Mouse (Mus musculus) lung, embryonic 14.5 days (tissue): ENCODE data around the gene Cdh15. TPM values are rescaled to one million over a fixed set of nuclear protein-coding genes. Genes with fewer than 3 reads are reported as not detected.

ENCODE experiments used
- ATAC-seq: fragments of 200-750 bp; cut with Nextera tagmentation; 2 replicates; pipeline ENCODE4 v1.8.0; 2017; ENCODE audit warnings: mild to moderate bottlenecking, moderate TSS enrichment, moderate library complexity; ENCODE audit not compliant: insufficient read depth
- DNase-seq: peaks from one replicate; pipeline ENCODE4 v3.0.0-alpha.2; 2015
- H3K27ac ChIP-seq: fragments of 300-500 bp; sonication (generic); 2 replicates; pipeline ENCODE4 v1.5.1; 2014; ENCODE audit warnings: low read depth, mild to moderate bottlenecking, moderate library complexity
- H3K27me3 ChIP-seq: fragments of 300-500 bp; sonication (generic); 2 replicates; pipeline ENCODE4 v1.6.1; 2014; ENCODE audit warnings: low read length, control low read depth; ENCODE audit not compliant: insufficient read depth
- H3K36me3 ChIP-seq: fragments of 300-500 bp; sonication (generic); 2 replicates; pipeline ENCODE4 v1.6.1; 2014; ENCODE audit warnings: control low read depth; ENCODE audit not compliant: insufficient read depth
- H3K4me1 ChIP-seq: fragments of 300-500 bp; sonication (generic); 2 replicates; pipeline ENCODE4 v1.6.1; 2014; ENCODE audit warnings: antibody characterized with exemption, control low read depth; ENCODE audit not compliant: insufficient read depth
- H3K4me2 ChIP-seq: fragments of 300-500 bp; sonication (generic); 2 replicates; pipeline ENCODE4 v1.6.1; 2014; ENCODE audit warnings: mild to moderate bottlenecking
- H3K4me3 ChIP-seq: fragments of 300-500 bp; sonication (generic); 2 replicates; pipeline ENCODE4 v1.5.1; 2014; ENCODE audit warnings: low read depth, low read length
- H3K9ac ChIP-seq: fragments of 300-500 bp; sonication (generic); 2 replicates; pipeline ENCODE4 v1.6.1; 2014
- H3K9me3 ChIP-seq: fragments of 300-500 bp; sonication (generic); 2 replicates; pipeline ENCODE4 v1.6.1; 2016; ENCODE audit warnings: low read depth, low read length, control low read depth
- CTCF ChIP-seq: IDR thresholded peaks from 2 replicates; pipeline ENCODE4 v1.5.1; 2016; ENCODE audit warnings: antibody characterized with exemption, low read depth
- WGBS: fragments of 180-500 bp; shearing (Covaris S2); extraction: QIAGEN DNeasy Blood & Tissue Kit; methylation state at CpG from one replicate; pipeline ENCODE4 v1.1.7; 2014; 5-methylcytosine and 5-hydroxymethylcytosine counted together
- polyA plus RNA-seq: library from polyadenylated mRNA; unstranded; fragments of >200 nt; fragmentation: Nextera tagmentation; extraction: Ambion mirVana; gene quantifications from 2 replicates; pipeline ENCODE4 v1.2.1, GENCODE M21; 2014

Cdh15 gene
- polyA plus RNA-seq, 1 experiment from 2014 or later: not detected

DNA sequence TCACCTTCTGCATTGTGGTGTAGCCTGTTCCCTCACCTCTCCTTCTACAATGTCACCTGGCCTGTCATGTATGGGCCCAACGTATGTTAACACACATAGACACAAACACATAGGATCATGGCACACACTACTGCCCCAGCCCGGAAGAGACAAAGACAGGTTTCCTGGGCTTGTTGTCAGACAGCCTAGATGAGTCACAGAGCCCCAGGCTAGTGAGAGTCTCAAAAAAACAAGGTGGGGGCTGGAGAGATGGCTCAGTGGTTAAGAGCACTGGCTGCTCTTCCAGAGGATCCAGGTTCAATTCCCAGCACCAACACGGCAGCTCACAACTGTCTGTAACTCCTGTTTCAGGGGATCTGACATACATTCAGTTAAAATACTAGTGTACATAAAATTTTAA is 30.5 kb downstream of the Cdh15 start:
- H3K4me2 ChIP-seq: no peak overlapping the region
- H3K9ac ChIP-seq: no peak overlapping the region
- DNase-seq: no peak
- WGBS: 89% methylated on average over 3 of the region's 3 CpGs
- H3K4me1 ChIP-seq: no peaks in the 10 kb centered on the region
- H3K36me3 ChIP-seq: peaks cover 21% of the 10 kb centered on the region
- H3K27ac ChIP-seq: no peak overlapping the region
- no peak for ATAC-seq
- no peaks in the 10 kb centered on the region for H3K27me3 ChIP-seq
- no peak for TF ChIP-seq CTCF
- no peak overlapping the region for H3K4me3 ChIP-seq
- H3K9me3 ChIP-seq: no peaks in the 10 kb centered on the region

DNA sequence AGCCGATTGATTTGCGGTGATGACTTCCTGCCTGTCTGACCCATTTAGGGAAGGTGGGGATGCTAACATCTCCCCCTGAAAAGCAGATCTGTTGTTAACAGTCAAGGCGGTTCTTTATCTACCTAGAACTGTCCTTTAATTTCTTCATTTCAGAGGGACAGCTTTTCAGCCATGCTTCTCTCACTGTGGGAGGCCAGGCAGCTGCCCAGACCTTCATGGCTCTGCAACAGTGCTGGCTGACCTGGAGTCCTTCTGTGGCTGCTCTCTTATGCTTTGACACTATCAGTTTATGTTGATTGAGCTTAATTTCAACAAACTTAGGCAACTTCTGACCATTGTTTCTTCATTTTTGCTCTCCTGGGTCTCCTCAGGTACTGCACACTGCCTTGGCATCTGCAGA is 32.5 kb downstream of the Cdh15 start:
- H3K9me3 ChIP-seq: no peaks in the 10 kb centered on the region
- TF ChIP-seq CTCF: no peak
- DNase-seq (no peak), ATAC-seq (no peak)
- H3K27ac ChIP-seq: no peak overlapping the region
- H3K4me3 ChIP-seq: no peak overlapping the region
- no peaks in the 10 kb centered on the region for H3K27me3 ChIP-seq
- peaks cover 41% of the 10 kb centered on the region for H3K36me3 ChIP-seq
- no peak overlapping the region for H3K4me2 ChIP-seq
- H3K9ac ChIP-seq: no peak overlapping the region
- 33% methylated on average over 3 of the region's 3 CpGs for WGBS
- H3K4me1 ChIP-seq: no peaks in the 10 kb centered on the region

DNA sequence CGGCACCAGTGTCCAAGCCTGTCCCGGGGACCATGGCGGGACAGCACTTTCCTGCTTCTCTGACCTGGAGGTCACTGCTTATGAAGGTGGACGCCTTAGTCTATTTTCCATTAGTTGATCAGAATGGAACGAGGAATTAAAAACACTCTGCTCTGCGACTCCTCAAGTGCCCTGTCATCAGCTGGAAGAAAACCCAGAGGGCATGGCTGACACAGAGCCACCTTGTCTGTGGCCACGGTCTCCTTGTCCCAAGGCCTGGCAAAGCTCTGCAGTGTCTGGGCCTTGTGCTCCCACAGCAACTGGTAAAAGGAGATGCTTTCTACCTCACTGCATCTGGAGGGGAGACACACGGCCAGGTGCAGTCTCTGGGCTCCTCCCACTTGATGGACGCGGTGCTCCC is 35.9 kb downstream of the Cdh15 start:
- Histone ChIP-seq H3K4me2 (no peak overlapping the region), H3K9me3 (no peaks in the 10 kb centered on the region), H3K4me1 (no peaks in the 10 kb centered on the region), H3K27me3 (no peaks in the 10 kb centered on the region), H3K4me3 (no peak overlapping the region), H3K9ac (no peak overlapping the region), H3K27ac (no peak overlapping the region), H3K36me3 (peaks cover 73% of the 10 kb centered on the region)
- ATAC-seq (no peak), DNase-seq (no peak)
- WGBS: 82% methylated on average over 10 of the region's 10 CpGs
- no peak for TF ChIP-seq CTCF

DNA sequence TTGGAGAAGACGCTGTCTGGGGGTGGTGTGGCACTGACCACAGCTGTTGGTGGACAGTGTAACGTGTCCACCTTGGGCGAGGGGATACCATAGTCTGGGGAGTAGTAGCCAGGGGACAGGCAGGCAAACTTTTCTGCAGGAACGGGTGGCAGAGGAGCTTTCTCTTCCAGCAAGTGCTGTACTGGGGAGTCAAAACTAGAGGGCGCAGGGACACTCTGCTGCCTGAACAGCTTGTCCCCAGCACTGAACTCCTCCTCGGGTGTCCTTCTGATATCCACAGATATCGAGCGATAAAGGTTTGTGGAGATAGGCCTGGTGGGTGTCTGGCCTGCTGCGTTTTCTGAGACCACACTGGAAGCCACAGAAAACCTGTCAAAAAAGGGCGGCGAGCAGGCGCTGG is 43.7 kb downstream of the Cdh15 start:
- no peak overlapping the region for H3K4me2 ChIP-seq
- H3K4me1 ChIP-seq: no peaks in the 10 kb centered on the region
- no peak for ATAC-seq
- no peak overlapping the region for H3K4me3 ChIP-seq
- no peak overlapping the region for H3K9ac ChIP-seq
- DNase-seq: no peak
- peaks cover 97% of the 10 kb centered on the region for H3K36me3 ChIP-seq
- no peaks in the 10 kb centered on the region for H3K9me3 ChIP-seq
- WGBS: 80% methylated on average over 12 of the region's 12 CpGs
- TF ChIP-seq CTCF: no peak
- H3K27ac ChIP-seq: no peak overlapping the region
- H3K27me3 ChIP-seq: no peaks in the 10 kb centered on the region

DNA sequence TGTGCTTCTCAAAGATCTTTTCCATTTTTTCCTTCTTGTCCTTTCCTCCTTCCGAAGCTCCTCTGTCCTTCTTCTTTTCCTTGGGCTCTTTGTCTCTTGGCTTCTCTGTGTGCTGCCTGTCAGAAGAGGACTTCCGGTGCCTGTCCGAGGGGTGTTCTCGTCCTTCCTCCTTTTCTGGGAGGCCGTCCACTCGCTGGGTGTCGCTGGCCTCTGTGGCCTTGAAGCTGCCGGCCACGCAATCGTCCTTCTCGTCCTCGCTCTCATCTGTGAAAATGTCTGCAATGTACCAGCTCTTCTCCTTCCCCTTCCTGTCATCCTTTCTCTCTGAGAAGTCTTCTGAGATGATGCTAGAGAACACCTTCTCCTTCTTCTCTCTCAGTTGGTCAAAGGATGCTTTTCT is 45.7 kb downstream of the Cdh15 start:
- DNase-seq (no peak), ATAC-seq (no peak)
- Histone ChIP-seq H3K27ac (no peak overlapping the region), H3K9me3 (no peaks in the 10 kb centered on the region), H3K27me3 (no peaks in the 10 kb centered on the region), H3K4me2 (no peak overlapping the region), H3K9ac (no peak overlapping the region), H3K36me3 (peaks cover 97% of the 10 kb centered on the region), H3K4me3 (no peak overlapping the region), H3K4me1 (no peaks in the 10 kb centered on the region)
- 86% methylated on average over 12 of the region's 12 CpGs for WGBS
- no peak for TF ChIP-seq CTCF

DNA sequence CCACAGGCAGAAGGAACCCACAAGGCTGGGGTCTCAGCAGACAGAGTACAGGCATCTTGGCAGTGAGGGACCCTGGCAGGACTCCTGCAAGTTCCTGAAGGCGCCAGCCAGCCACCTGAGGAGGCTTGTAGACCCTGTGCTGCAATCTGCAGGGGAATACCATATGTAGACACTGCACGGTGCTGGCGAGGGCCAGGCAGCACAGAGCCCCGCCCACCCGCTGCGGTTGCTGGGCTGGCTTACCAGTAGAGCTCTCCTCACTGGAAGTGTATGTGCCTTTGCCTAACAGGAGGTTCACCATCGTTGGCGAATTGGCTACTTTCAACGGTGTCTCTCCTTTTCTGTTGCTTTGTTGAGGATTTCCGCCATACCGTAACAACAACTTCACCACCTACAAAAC is 48.6 kb downstream of the Cdh15 start:
- H3K4me3 ChIP-seq: no peak overlapping the region
- no peaks in the 10 kb centered on the region for H3K4me1 ChIP-seq
- no peak overlapping the region for H3K4me2 ChIP-seq
- H3K9ac ChIP-seq: no peak overlapping the region
- 93% methylated on average over 11 of the region's 11 CpGs for WGBS
- peaks cover 91% of the 10 kb centered on the region for H3K36me3 ChIP-seq
- H3K27ac ChIP-seq: no peak overlapping the region
- no peaks in the 10 kb centered on the region for H3K27me3 ChIP-seq
- no peak for TF ChIP-seq CTCF
- ATAC-seq (no peak), DNase-seq (no peak)
- H3K9me3 ChIP-seq: no peaks in the 10 kb centered on the region

DNA sequence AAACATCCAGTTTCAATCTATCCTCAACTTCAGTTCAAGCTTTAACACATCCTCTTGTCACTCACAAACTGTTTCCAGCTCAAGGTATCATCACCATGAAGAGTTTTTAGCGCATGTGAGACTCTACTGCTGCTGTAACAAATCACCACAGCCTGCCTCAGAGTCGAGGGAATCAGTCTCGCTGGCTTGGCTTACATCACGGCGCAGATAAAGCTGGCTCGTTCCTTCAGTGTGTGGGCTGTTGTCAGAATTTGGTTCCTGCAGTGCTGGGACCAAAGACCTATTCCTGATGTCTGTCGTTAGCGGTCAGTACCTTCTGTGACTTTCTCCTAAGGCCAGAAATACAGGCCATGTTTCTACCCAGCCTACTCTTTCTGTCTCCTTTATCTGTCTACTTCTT is 49.4 kb downstream of the Cdh15 start:
- DNase-seq (no peak), ATAC-seq (no peak)
- WGBS: 91% methylated on average over 8 of the region's 8 CpGs
- no peak overlapping the region for H3K4me3 ChIP-seq
- peaks cover 85% of the 10 kb centered on the region for H3K36me3 ChIP-seq
- no peaks in the 10 kb centered on the region for H3K4me1 ChIP-seq
- H3K9me3 ChIP-seq: no peaks in the 10 kb centered on the region
- no peak for TF ChIP-seq CTCF
- no peak overlapping the region for H3K9ac ChIP-seq
- H3K4me2 ChIP-seq: no peak overlapping the region
- no peaks in the 10 kb centered on the region for H3K27me3 ChIP-seq
- H3K27ac ChIP-seq: no peak overlapping the region

DNA sequence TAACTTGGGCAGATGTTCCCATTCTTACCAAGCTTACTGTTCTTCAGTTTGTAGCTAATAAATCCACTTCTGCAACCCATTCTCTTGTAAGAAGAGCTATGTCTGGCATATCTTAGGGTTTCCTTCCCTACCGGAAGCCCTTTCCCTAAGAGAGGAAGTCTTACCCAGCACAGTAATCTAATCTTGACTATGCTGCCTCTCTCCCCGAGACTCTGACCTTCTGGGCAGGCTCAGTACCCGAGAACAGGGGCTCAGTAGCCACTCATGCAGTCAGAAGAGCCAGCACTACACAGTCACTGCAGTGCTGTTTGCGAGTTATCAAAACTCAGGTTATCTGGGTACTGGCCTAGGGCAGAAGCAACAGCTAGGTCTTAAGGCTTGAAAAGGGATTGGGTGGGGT is 50.3 kb downstream of the Cdh15 start:
- no peak for TF ChIP-seq CTCF
- Histone ChIP-seq H3K4me2 (no peak overlapping the region), H3K9me3 (no peaks in the 10 kb centered on the region), H3K36me3 (peaks cover 77% of the 10 kb centered on the region), H3K4me3 (no peak overlapping the region), H3K4me1 (no peaks in the 10 kb centered on the region), H3K27ac (no peak overlapping the region), H3K9ac (no peak overlapping the region), H3K27me3 (no peaks in the 10 kb centered on the region)
- ATAC-seq: no peak
- 83% methylated on average over 4 of the region's 4 CpGs for WGBS
- no peak for DNase-seq
